ENCODE assay signal across 16 mouse cellular contexts in the genomic region with DNA sequence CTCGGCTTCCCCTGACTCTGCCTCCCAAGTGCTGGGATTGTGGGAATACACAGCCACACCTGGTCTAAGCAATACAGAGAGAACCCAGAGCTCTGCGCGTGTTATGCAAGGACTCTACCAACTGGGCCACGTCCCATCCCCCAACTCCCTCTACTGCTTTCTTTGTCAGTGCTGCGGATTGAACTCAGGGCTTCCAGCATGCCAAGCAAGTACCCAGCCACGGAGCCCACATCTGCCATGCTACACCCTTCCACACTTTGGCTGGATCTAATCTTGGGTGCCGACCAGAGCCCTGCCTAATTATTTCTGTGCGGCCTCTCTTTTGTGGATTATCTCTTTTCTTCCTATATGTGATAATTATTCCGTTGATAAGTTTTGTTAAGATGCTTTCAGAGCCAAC.
"Had no signal": no experiment of that assay in that cellular context is flagged by ENCODE, and none has a peak within 500 bp of the region (broad histone marks: within the 10 kb centered on the region; RNA-seq: fewer than 3 reads in every experiment).

No protein-coding gene starts in this region.

- H3K9ac ChIP-seq: kidney, embryonic 15.5 days; limb, embryonic 12.5 days; liver, embryonic 13.5 days; liver, postnatal 0 days; lung, embryonic 15.5 days; neural tube, embryonic 12.5 days had no signal

- H3K27ac ChIP-seq: kidney, embryonic 15.5 days; limb, embryonic 12.5 days; liver, embryonic 13.5 days; lung, embryonic 15.5 days; macrophage; neural tube, embryonic 12.5 days; stomach, postnatal 0 days had no signal

- H3K4me3 ChIP-seq: kidney, embryonic 15.5 days; limb, embryonic 12.5 days; liver, embryonic 13.5 days; lung, embryonic 15.5 days; megakaryocyte, embryonic 14.5 days; neural tube, embryonic 12.5 days had no signal

- H3K9me3 ChIP-seq: kidney, embryonic 15.5 days; limb, embryonic 12.5 days; liver, embryonic 13.5 days; lung, embryonic 15.5 days; neural tube, embryonic 12.5 days had no signal

- H3K4me2 ChIP-seq: kidney, embryonic 15.5 days; limb, embryonic 12.5 days; liver, embryonic 13.5 days; lung, embryonic 15.5 days; neural tube, embryonic 12.5 days had no signal

- H3K4me1 ChIP-seq: lung, embryonic 15.5 days; neural tube, embryonic 12.5 days had no signal

- DNase-seq: kidney, adult 2 months; kidney, postnatal 14 days; layer of hippocampus, adult 9-11 months; layer of hippocampus, postnatal 36 days; liver; liver, embryonic 13.5 days; liver, postnatal 0 days; lung, postnatal 14 days; thymus, postnatal 4 days had no signal

- H3K27me3 ChIP-seq: kidney, embryonic 15.5 days; limb, embryonic 12.5 days; liver, embryonic 13.5 days; lung, embryonic 15.5 days; neural tube, embryonic 12.5 days had no signal

- ATAC-seq: liver, postnatal 0 days had no signal

- H3K36me3 ChIP-seq: kidney, embryonic 15.5 days; limb, embryonic 12.5 days; liver, embryonic 13.5 days; lung, embryonic 15.5 days; neural tube, embryonic 12.5 days had no signal
